Mouse (Mus musculus) right cerebral cortex, postnatal 10 days (tissue): ENCODE measurements around the gene Armh1.
A peak's percentile ranks its signal among the peaks of the same experiment; 100 is the strongest.
"Not testable (repeated sequence)": the region's sequence is repeated elsewhere in the genome, so short reads cannot be mapped to it uniquely, and the experiment has no call there.

ENCODE experiments used
- DNase-seq, 2 experiments: peaks; one replicate each; pipeline ENCODE4 v3.0.0; 2021; ENCODE audit warnings: low spot score in 2 of 2

The Armh1 gene

GRCm38 (mm10) chr4:117221836-117222235, 30.1 kb downstream of the Armh1 start:
- DNase-seq, result no peak

GRCm38 (mm10) chr4:117220741-117221515, 31.0 kb downstream of the Armh1 start:
- DNase-seq, result no peak

- DNase-seq, result peak; percentile 63 to 73
Measured at GRCm38 (mm10) chr4:117218517-117219219, 33.3 kb downstream of the Armh1 start.

DNA sequence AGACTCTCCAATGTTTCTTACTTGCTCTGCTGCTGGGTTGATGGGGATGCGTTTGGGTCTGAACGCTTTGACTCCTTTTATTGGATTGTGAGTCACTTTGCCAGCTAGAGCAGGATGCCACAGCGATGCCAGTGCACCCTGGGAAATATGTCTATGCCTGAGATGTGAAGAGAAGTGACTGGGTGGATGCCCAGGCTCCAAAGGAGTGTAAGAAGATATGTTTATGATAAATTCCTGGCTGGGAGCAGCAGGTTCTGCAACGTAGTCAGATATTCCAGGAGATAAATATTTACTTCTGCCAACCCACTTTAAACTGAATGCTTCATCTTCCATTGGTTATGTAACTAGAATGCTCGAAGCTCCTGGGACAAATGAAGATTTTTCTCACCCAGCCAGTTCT, 34.9 kb downstream of the Armh1 start:
- DNase-seq, result no peak

- DNase-seq, result no peak
Measured at GRCm38 (mm10) chr4:117214250-117214649, 37.7 kb downstream of the Armh1 start.

GRCm38 (mm10) chr4:117210147-117211074, 41.5 kb downstream of the Armh1 start:
- DNase-seq, result peak; percentile 49 to 72

DNA sequence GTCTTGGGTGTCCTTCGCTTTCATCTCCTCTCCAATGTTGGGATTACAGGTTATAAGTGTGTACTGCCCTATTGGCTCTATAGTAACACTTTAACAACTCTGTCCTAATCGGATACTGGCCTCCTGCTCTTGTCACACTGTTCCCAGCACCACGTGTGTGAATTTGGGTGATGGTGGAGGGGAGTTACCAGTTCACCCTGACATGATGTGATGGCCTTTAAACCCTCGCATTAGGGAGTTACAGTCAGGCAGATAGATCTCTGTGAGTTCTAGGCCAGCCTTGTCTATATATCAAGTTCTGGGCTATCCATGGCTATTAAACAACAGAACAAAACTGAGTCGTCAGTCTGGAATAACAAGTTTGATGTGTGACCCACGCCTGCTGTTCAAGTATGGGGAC, 42.3 kb downstream of the Armh1 start:
- no peak for DNase-seq

- DNase-seq, result no peak
Measured at GRCm38 (mm10) chr4:117202992-117203354, 49.0 kb downstream of the Armh1 start.

GRCm38 (mm10) chr4:117202046-117202991, 49.6 kb downstream of the Armh1 start:
- no peak for DNase-seq

- no peak for DNase-seq
Measured at GRCm38 (mm10) chr4:117191804-117192203, 60.1 kb downstream of the Armh1 start.

DNA sequence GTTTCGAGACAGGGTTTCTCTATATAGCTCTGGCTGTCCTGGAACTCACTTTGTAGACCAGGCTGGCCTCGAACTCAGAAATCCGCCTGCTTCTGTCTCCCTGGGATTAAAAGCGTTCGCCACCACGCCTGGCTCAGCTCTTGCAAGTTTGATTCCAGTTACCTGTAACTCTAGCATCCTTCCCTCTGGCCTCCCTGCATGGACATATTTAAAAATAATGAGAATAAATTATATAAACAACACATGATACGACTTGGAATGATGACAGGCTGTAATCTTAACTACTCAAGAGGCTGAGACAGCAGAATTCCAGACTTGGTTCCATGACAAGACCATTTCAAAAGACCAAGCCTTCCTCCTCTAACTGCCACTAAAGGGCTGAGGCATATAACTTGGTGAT, 61.3 kb downstream of the Armh1 start:
- no peak for DNase-seq

- DNase-seq, result peak; percentile 36 to 63
Measured at GRCm38 (mm10) chr4:117189856-117190543, 61.9 kb downstream of the Armh1 start.

DNA sequence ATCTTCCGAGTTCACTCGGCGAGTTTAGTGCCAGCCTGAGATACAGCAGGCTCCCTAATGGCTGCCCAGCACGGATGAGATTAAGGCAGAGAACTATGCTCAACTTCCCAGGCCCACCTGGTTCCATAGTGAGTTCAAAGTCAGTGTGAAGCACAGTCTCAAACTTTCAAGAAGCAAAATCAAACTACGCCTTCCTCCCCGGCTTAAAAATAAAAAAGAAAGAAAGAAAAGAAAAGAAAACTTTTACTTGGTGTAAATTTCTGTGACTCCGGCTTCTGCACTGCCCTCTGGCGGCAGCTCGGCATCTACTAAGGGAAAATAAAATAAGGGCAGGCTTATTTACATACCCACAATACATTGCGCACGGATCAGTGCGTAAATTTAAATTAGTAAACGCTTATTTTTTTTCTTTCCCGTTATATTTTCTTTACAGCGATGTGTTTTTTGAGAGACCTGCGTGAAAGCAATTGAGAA, 62.5 kb downstream of the Armh1 start:
- peak; percentile 87 to 91 for DNase-seq

DNA sequence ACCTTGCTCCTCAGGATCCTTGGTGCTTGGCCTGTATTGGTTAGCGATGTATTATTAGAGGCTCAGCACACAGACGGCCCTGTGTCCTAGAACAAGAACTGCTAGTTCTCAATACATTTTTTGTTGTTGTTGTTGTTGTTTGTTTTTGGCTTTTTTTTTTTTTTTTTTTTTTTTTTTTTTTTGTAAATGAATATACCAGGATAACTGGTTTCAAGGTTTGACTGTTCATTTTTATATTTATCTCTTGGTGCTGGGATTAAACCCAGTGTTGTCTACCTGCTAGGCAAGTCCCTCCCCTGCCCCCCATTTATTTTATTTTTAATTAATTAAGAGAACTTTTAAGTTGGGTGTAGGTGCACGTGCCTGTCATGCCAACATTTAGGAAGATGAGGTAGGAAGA, 63.0 kb downstream of the Armh1 start:
- no peak for DNase-seq

DNA sequence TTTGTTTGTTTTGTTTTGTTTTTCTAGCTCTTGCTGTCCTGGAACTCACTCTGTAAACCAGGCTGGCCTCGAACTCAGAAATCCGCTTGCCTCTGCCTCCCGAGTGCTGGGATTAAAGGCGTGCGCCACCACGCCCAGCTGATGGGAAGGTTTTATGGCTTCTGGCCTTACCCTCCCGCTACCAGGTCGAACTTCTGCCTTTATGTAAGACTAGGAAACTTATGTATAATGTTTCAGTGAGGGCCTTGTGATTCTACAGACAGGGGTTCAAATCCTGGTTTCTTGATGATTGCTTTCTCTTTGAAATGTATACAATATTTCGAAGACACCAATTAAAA, 69.2 kb downstream of the Armh1 start:
- not testable (repeated sequence) for DNase-seq

DNA sequence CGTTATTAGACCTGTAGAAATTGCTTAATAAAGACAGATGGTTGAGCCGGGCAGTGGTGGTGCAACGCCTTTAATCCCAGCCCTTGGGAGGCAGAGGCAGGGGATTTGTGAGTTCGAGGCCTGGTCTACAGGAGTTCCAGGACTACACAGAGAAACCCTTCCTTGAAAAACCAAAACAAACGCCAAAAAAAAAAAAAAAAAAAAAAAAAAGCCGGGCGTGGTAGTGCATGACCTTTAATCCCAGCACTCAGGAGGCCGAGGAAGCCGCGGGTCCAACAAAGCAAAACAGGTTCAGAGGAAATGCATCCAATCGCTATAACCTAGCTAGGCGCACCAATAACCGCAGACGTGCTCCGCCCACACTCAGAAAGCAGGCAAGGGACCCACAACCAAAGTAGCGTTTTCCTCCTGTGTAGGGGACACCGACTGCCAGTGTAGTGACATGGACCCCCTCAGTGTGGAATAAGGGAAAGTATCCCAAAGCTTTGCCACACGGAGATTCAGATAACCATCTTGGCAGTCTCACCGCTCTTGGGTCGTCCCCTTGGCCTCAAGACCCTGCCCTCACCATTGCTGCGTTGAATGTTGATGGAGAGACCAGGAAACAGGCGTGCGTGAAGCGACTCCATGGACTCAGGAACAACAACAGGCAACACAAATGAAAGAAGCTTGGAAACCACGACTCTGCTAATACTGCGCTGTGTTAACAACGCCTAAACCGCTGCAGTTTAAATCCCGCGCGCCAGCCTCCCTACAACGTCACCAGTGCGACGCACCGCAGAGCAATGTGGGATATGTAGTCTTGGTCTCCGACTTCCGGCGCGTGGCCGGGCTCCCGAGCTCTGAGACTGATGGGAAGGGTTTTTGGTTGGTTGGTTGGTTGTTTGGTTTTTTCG, 69.8 kb downstream of the Armh1 start, which contains the start of gene Kif2c:
Gene Kif2c, minus strand, starts transcription at position 777 of the 896 bp plus-strand sequence.
- DNase-seq, result peak; percentile 96

GRCm38 (mm10) chr4:117169936-117170335, 82.0 kb downstream of the Armh1 start:
- DNase-seq, result no peak
